Mouse (Mus musculus): ENCODE results near the gene Slc38a4.

GRCm38 (mm10) chr15:97030136-97030535 lies 25.6 kb downstream of the Slc38a4 start:
- TF ChIP-seq CTCF (IDR thresholded peaks at IDR 0.05; ENCODE audit: low read depth): no peak
- no peak for TF ChIP-seq EP300 (IDR thresholded peaks at IDR 0.05; ENCODE audit: low read depth)

Measured in heart, postnatal 0 days (tissue).